Mouse (Mus musculus): Measurements from ENCODE around the gene Ksr2.

GRCm38 (mm10) chr5:117388296-117388751 is 25.5 kb upstream of the Ksr2 start:
- TF ChIP-seq POLR2A (IDR thresholded peaks at IDR 0.05; ENCODE audit: low read depth, low read length) (no peak), CTCF (IDR thresholded peaks at IDR 0.05; ENCODE audit: borderline replicate concordance, insufficient read depth, low read length) (0 out of 2 replicates have a peak, but pooled peaks have one; percentile 37)
